Mouse (Mus musculus) forelimb bud, embryonic 11.5 days (tissue): ENCODE measurements around the gene Myo1g.

Experiments used
- DNase-seq: peaks from one replicate; pipeline ENCODE4 v3.0.0-alpha.2; 2012; ENCODE audit warnings: low read depth, low spot score

Gene Myo1g

DNA sequence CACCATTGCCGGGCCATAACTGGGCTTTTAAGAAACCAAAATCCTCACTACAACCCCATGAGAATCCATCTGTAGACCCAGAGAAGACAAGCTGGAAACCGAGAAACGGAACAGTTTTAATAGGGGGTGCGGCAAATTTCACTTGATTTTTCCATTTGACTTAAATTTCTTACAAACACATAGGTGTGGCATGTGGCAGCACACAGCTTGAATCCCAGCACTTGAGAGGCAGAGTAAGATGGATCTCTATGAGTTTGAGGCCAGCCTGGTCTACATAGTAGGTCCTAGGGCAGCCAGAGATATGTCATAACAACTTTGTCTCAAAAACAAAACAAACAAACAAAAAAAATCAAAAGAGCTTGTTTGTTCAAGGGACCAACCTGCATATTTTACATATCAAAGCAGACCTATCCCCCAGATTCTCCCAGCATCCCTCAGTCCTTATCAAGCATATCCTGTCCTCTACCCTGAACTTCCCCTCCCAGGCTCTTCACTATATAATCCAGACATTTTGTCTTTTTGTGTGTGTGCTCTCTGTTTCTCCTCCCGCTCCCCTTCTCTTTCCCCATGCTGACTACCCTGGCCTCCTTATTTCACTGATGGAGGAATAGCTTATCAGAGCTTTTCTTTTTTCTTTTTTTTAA lies 32.6 kb downstream of the Myo1g start:
- no peak for DNase-seq

DNA sequence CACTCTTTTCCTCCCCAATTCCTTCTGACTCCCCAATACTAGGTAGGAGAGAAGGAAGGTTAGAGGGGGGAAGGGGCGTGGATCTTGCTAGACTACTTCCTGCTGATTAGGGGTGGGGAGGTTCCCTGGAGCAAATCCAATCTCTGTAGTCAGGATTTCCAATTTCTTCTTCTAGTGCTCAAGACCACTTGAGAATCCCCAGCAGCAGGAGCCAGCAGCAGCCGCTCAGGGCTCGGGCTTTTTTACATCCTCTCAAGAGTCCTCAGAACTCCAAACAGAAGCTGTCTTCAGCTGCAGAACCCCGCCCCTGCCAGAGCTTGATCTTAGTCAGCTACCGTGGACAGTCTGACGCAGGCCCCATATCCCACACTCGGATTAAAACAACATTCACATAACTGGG lies 33.3 kb downstream of the Myo1g start:
- no peak for DNase-seq

DNA sequence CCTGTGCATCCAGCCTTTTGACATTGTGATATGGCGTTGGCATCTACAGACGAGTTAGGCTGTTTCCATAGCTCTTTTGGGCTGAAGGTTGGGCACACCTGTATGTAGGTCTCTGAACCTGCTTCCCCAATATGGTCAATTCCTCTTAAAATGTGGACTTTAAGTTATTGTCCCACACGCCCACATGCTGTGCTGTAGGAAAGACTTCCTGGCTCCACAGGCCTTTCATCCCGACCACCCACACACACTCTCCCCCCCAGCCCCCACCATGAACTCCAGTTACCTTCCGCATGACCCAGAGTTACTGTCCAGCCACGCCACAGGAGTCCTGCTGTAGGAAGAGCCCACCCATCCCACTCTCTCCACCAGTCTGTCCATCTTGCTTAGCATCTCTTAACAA lies 33.8 kb downstream of the Myo1g start:
- DNase-seq: no peak

GRCm38 (mm10) chr11:6484244-6484959 lies 36.4 kb downstream of the Myo1g start:
- DNase-seq: no peak

DNA sequence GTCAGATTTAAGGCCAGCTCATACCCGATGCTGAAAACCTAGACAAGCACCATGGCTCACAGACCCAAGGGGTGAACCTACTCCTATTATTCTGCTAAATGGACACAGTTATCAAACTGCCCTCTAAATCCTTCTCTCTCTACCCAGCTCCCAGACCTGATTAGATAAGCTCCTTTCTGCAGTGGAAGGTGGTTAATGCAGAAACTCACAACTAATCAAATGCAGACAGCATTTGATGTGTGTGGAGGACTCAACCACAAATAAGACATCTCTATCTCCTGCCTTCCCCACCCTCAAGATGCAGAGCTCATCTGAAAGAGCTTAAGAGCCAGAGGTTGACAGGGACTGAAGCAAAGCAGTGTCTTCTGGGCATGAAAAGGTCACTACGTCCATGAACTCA lies 37.7 kb downstream of the Myo1g start:
- DNase-seq: no peak

DNA sequence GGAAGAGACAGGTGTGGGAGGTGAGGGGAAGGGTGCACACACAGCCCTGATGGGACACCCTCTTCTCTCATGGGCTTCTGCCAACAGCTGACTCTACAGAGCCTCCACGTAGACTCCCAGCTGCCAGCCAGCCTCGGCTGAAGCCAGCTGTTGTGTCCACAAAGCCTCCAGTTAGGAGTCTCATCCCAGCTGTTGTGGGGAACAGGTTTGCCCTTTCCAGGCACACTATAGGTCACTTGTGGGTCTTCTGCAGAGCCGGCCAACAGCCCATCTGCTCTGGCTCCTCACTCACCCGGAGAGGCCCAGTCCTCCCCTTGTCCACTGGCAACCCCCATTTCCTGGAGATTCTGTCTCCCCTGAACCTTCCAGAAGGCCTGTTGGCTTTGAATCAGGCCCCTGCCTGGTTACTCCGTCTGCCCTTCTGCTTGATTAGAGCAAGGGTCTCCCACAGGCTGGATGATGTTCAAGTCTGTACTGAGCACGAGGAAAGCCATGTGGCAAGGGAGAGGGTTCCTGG lies 39.0 kb downstream of the Myo1g start:
- no peak for DNase-seq

DNA sequence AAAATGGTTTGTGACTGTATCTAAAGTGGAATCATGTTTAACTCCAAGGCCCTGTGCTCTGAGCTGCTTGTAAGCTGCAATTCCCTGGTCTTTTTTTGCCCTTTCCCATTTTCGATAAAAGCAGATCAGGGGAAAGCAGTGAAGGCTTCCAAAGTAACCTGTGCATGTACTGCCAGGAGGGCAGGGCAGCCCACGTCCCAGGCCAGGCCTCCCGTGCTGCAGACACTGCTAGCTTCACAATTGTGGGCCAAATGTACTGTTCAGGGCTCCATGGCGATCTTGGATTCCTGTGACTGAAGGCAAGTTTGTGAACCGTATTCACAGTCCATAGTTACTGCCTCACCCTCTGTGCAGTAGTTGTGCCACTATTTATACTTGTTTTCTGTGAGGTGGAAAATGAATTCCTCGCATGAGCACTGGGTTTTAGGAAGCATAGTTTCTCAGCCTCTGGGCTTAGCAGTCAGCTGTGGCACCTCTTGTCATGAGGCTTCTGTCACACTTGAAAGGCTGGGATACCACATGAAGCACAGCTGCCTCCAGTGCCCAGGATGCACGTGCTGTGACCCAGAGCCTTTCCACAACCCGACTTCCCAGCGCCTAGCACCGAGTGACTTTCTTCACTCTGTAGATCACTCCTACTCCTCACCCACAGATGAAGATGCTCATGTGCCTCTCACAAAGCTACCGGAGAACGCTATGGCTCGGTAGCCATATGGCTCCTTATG lies 39.9 kb downstream of the Myo1g start:
- no peak for DNase-seq

GRCm38 (mm10) chr11:6480191-6480590 lies 40.6 kb downstream of the Myo1g start:
- no peak for DNase-seq

DNA sequence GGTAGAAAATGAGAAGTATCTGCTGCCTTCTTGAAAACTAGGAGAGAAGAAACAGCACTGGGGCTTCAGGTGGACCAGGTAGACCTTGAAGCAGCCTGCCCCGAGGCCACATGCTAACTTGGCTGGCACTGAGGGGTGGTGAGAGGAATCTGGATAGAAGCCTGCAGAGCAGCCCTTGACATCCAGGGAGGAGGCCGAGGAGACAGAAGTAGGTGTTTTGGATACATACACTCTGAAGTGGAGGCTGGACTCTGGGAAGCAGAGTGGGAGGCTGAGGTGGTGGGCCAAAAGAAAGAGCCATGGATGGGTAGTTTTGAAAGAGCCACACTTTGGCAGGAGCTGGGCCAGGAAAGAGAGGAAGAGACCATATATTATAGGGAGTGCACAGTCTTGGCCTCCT lies 41.5 kb downstream of the Myo1g start:
- no peak for DNase-seq

GRCm38 (mm10) chr11:6477350-6477749 lies 43.4 kb downstream of the Myo1g start:
- DNase-seq: no peak

GRCm38 (mm10) chr11:6476876-6477275 lies 43.9 kb downstream of the Myo1g start:
- DNase-seq: no peak

DNA sequence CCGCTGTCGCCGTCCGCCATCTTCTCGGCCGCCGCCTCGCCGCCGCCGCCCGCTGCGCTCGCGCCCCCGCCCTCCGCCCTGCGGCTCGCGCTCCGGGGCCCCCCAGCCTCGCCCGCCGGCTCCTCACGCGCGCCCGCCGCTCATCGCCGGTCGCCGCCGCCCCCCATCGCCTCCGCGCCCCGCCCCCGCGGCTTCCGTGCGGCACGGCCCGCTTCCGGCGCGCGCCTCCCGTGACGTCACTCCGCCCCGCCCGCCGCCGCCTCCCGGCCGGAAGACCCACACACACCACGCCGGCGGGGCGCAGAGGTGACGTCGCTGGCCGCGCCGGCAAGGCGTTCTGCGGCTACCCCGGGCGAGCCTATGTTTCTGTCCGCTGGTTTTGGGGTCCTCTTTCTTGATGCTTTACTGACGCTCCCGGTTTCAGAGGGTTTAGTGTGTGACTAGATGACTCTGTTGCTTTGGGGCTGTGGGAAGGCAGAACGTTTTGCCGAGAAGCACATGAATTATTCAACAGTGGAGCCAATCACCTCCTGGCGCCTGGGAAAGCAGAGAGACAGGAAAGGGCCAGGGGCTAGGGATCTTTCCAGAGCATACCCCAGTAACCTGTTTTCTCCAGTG lies 44.8 kb downstream of the Myo1g start, which contains the start of gene Purb:
Gene Purb, minus strand, starts transcription at position 51 of the 618 bp plus-strand sequence.
- DNase-seq: peak; percentile 69

GRCm38 (mm10) chr11:6474874-6475731 lies 45.7 kb downstream of the Myo1g start:
- DNase-seq: peak; percentile 25

GRCm38 (mm10) chr11:6474381-6474780 lies 46.4 kb downstream of the Myo1g start:
- DNase-seq: no peak

- DNase-seq: no peak
Observed at GRCm38 (mm10) chr11:6472076-6472475, 48.7 kb downstream of the Myo1g start.

GRCm38 (mm10) chr11:6471493-6471892 lies 49.3 kb downstream of the Myo1g start:
- no peak for DNase-seq

DNA sequence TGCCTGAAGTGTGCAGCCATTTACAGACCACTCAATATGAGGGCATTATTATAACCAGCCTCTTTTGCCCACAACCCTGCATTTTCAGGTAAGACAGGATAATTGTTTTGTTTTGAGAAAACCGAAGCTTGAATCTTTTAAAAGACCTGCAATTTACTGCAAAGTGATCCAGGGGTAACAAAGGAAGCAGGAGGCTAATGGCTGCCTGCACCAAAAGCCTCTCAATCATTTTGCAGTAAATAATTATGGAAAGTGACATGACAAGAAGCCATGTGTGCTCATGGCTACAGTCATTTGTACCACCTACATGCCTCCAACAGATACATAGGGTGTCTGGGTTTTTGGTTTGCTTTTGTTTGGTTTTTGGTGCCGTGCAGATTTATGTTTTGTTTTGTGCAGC lies 49.7 kb downstream of the Myo1g start:
- DNase-seq: no peak

DNA sequence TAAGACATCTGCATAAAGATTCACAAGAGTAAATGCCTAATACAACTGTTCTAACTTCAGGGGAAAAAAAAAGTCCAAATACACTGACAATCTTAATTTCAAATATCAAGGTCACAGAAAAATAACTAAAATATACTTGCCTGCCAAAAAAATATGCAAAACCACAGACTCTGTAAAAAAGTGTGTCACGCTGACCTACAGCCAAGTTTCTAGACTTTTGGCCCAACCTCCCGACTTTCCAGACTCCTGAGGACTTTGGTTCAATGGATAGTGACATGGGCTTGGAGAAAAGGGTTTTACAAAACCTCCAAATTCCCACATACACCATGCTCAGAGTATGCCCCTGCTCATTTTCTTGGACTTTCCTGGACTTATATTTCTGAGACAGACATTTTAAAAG lies 52.2 kb downstream of the Myo1g start:
- DNase-seq: no peak

GRCm38 (mm10) chr11:6465122-6465521 lies 55.6 kb downstream of the Myo1g start:
- peak; percentile 63 for DNase-seq

DNA sequence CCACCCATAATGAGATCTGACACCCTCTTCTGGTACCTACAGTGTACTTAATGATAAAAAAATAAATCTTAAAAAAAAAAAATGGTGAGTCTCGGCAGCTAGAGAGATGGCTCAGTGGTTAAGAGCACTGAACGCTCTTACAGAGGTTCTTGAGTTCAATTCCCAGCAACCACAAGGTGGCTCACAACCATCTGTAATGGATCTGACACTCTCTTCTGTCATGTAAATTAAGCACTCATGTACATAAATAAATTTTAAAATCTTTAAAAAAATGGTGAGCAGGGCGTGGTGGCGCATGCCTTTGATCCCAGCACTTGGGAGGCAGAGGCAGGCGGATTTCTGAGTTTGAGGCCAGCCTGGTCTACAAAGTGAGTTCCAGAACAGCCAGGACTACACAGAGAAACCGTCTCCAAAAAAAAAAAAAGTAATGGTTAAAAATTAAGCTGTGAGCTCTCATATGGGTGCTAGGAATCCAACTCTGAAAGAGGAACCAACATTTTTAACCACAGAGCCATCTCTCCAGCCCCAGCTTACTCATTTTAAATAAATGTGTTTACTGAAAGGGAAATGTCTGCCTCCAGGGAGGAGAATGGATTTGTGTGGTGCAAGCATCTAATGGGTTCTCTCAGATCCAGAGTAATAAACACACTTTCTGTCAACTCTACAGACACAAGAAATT lies 57.5 kb downstream of the Myo1g start:
- no peak for DNase-seq
